Mouse (Mus musculus): Measurements from ENCODE around the gene S100a8.
A peak's percentile ranks its signal among the peaks of the same experiment; 100 is the strongest.

S100a8 gene

GRCm38 (mm10) chr3:90683929-90684328 lies 15.2 kb downstream of the S100a8 start:
- no peak for DNase-seq

- DNase-seq = no peak
Observed at GRCm38 (mm10) chr3:90686835-90687234, 18.1 kb downstream of the S100a8 start.

- DNase-seq = no peak
Observed at GRCm38 (mm10) chr3:90693496-90693895, 24.7 kb downstream of the S100a8 start.

GRCm38 (mm10) chr3:90695613-90696012 lies 26.8 kb downstream of the S100a8 start, which contains the start of gene S100a9:
Gene S100a9, minus strand, starts transcription at chr3:90695721.
- DNase-seq = no peak

- DNase-seq = no peak
Observed at GRCm38 (mm10) chr3:90702244-90702643, 33.5 kb downstream of the S100a8 start.

GRCm38 (mm10) chr3:90708523-90709202 lies 39.9 kb downstream of the S100a8 start:
- peak; percentile 29 for DNase-seq

- peak; percentile 82 for DNase-seq
Observed at GRCm38 (mm10) chr3:90709591-90710460, 41.0 kb downstream of the S100a8 start.

All from right cerebral cortex, adult 18-20 months (tissue).